Mouse (Mus musculus): ENCODE data around the gene Nit2. TPM values are rescaled to one million over a fixed set of nuclear protein-coding genes. Genes with fewer than 3 reads are reported as not detected.

The Nit2 gene
- polyA plus RNA-seq, 1 experiment from 2014 or later = 65.5 TPM

- WGBS = under 1% methylated on average over 47 of the region's 59 CpGs
- H3K27ac ChIP-seq (ENCODE audit: low read length) = peak overlapping the region; percentile 97
- H3K9me3 ChIP-seq (ENCODE audit: control insufficient read depth, low read length) = no peaks in the 10 kb centered on the region
- peak; percentile 39 for ATAC-seq (ENCODE audit: low read depth)
- H3K36me3 ChIP-seq (ENCODE audit: control insufficient read depth, insufficient read depth, low read length) = no peaks in the 10 kb centered on the region
- peak overlapping the region; percentile 76 for H3K4me2 ChIP-seq (ENCODE audit: low read depth, low read length)
- peaks cover 18% of the 10 kb centered on the region for H3K4me1 ChIP-seq (replicated peaks; ENCODE audit: control insufficient read depth, insufficient read depth, low read length)
- H3K9ac ChIP-seq (ENCODE audit: low read length) = peak overlapping the region; percentile 99
- H3K27me3 ChIP-seq (ENCODE audit: control insufficient read depth, insufficient read depth, low read depth, low read length) = no peaks in the 10 kb centered on the region
- H3K4me3 ChIP-seq (ENCODE audit: low read length) = peak overlapping the region; percentile 94
Observed at GRCm38 (mm10) chr16:57121816-57122415, 45.2 kb downstream of the Nit2 start.

- ATAC-seq (ENCODE audit: low read depth) = peak; percentile 99
- peak within 1 kb of the TSS; percentile 80 for H3K4me2 ChIP-seq (ENCODE audit: low read depth, low read length)
- no peaks in the 10 kb centered on the region for H3K27me3 ChIP-seq (ENCODE audit: control insufficient read depth, insufficient read depth, low read depth, low read length)
Observed at GRCm38 (mm10) chr16:57120913-57121815, 46.0 kb downstream of the Nit2 start, which contains the start of gene Tomm70a. TSS of gene Tomm70a (plus strand) at chr16:57121703.

GRCm38 (mm10) chr16:57117562-57117961 lies 49.6 kb downstream of the Nit2 start:
- Histone ChIP-seq H3K4me2 (ENCODE audit: low read depth, low read length) (no peak overlapping the region), H3K27ac (ENCODE audit: low read length) (no peak overlapping the region), H3K36me3 (ENCODE audit: control insufficient read depth, insufficient read depth, low read length) (no peaks in the 10 kb centered on the region), H3K9me3 (ENCODE audit: control insufficient read depth, low read length) (no peaks in the 10 kb centered on the region), H3K27me3 (ENCODE audit: control insufficient read depth, insufficient read depth, low read depth, low read length) (no peaks in the 10 kb centered on the region), H3K4me1 (replicated peaks; ENCODE audit: control insufficient read depth, insufficient read depth, low read length) (peaks cover 5% of the 10 kb centered on the region), H3K9ac (ENCODE audit: low read length) (no peak overlapping the region), H3K4me3 (ENCODE audit: low read length) (no peak overlapping the region)
- ATAC-seq (ENCODE audit: low read depth) = no peak
- WGBS = 87% methylated on average over 2 of the region's 2 CpGs

More at GRCm38 (mm10) chr16:57120913-57121815, 46.0 kb downstream of the Nit2 start, which contains the start of gene Tomm70a:
- no peaks in the 10 kb centered on the region for H3K36me3 ChIP-seq (ENCODE audit: control insufficient read depth, insufficient read depth, low read length)
- H3K9me3 ChIP-seq (ENCODE audit: control insufficient read depth, low read length) = no peaks in the 10 kb centered on the region
- peaks cover 18% of the 10 kb centered on the region for H3K4me1 ChIP-seq (replicated peaks; ENCODE audit: control insufficient read depth, insufficient read depth, low read length)
- H3K9ac ChIP-seq (ENCODE audit: low read length) = peak within 1 kb of the TSS; percentile 99
- H3K27ac ChIP-seq (ENCODE audit: low read length) = peak within 1 kb of the TSS; percentile 97
- WGBS = under 1% methylated on average over 35 of the region's 37 CpGs
- peak within 1 kb of the TSS; percentile 94 for H3K4me3 ChIP-seq (ENCODE audit: low read length)

- ATAC-seq (ENCODE audit: low read depth) = no peak
- 0 out of 2 replicates have a peak, but pooled peaks cover 4% of the 10 kb centered on the region for H3K4me1 ChIP-seq (replicated peaks; ENCODE audit: control insufficient read depth, insufficient read depth, low read length)
- no peak overlapping the region for H3K4me3 ChIP-seq (ENCODE audit: low read length)
- no peaks in the 10 kb centered on the region for H3K27me3 ChIP-seq (ENCODE audit: control insufficient read depth, insufficient read depth, low read depth, low read length)
- no peaks in the 10 kb centered on the region for H3K36me3 ChIP-seq (ENCODE audit: control insufficient read depth, insufficient read depth, low read length)
- H3K4me2 ChIP-seq (ENCODE audit: low read depth, low read length) = no peak overlapping the region
- H3K9ac ChIP-seq (ENCODE audit: low read length) = no peak overlapping the region
- H3K27ac ChIP-seq (ENCODE audit: low read length) = no peak overlapping the region
- H3K9me3 ChIP-seq (ENCODE audit: control insufficient read depth, low read length) = no peaks in the 10 kb centered on the region
Observed at GRCm38 (mm10) chr16:57116066-57116465, 51.1 kb downstream of the Nit2 start.

Other genes starting within 250 kb of the Nit2 start
- gene Lnp1, start 239.3 kb downstream of the Nit2 start, polyA plus RNA-seq (2015; fragmentation: Nextera tagmentation; extraction: Ambion mirVana) = 0.40 TPM in 1 of 2 replicates, not detected in the other
- 0.06 TPM in 1 of 2 replicates, not detected in the other for gene Tmem45a2, start 96.0 kb downstream of the Nit2 start, polyA plus RNA-seq (2015; fragmentation: Nextera tagmentation; extraction: Ambion mirVana)
- 28.6 and 31.0 TPM in 2 replicates for gene Tomm70a, start 45.6 kb downstream of the Nit2 start, polyA plus RNA-seq (2015; fragmentation: Nextera tagmentation; extraction: Ambion mirVana)
- gene Tbc1d23, start 64.2 kb upstream of the Nit2 start, polyA plus RNA-seq (2015; fragmentation: Nextera tagmentation; extraction: Ambion mirVana) = 24.0 and 25.0 TPM in 2 replicates
- 0.13 TPM in 1 of 2 replicates, not detected in the other for gene Tmem30c, start 125.5 kb upstream of the Nit2 start, polyA plus RNA-seq (2015; fragmentation: Nextera tagmentation; extraction: Ambion mirVana)
- gene Filip1l, start 185.8 kb upstream of the Nit2 start, polyA plus RNA-seq (2015; fragmentation: Nextera tagmentation; extraction: Ambion mirVana) = 28.0 and 32.6 TPM in 2 replicates